Mouse (Mus musculus) kidney, adult 2 months (tissue): Measurements from ENCODE around the gene Tmem233.

Experiments
- CTCF ChIP-seq: fragments of 200-500 bp; conservative IDR thresholded peaks from 2 replicates; pipeline ENCODE4 v1.5.1; 2011; ENCODE audit warnings: low read depth, mild to moderate bottlenecking, control low read depth, low read length, moderate library complexity, mixed read lengths; ENCODE audit not compliant: insufficient read depth, insufficient read length
- POLR2A ChIP-seq: fragments of 200-500 bp; IDR thresholded peaks from one replicate; pipeline ENCODE4 v1.6.1; 2011; ENCODE audit warnings: low read depth, low read length, control low read depth

- TF ChIP-seq POLR2A (no peak), CTCF (no peak)
These were observed 91.3 kb downstream of the Tmem233 start for GRCm38 (mm10) chr5:115991717-115992116.
